Mouse (Mus musculus) cortical plate, adult 2 months (tissue): ENCODE data around the gene Aqr.

Experiments used
- CTCF ChIP-seq: fragments of 200-500 bp; IDR thresholded peaks from 2 replicates; pipeline ENCODE4 v1.5.1; 2011; ENCODE audit warnings: mild to moderate bottlenecking, control low read depth, low read length; ENCODE audit not compliant: insufficient read depth; ENCODE audit errors: extremely low read depth
- POLR2A ChIP-seq: fragments of 200-500 bp; IDR thresholded peaks from 2 replicates; pipeline ENCODE4 v1.6.1; 2011; ENCODE audit warnings: mild to moderate bottlenecking, low read length, control low read depth; ENCODE audit not compliant: insufficient read depth; ENCODE audit errors: extremely low read depth

DNA sequence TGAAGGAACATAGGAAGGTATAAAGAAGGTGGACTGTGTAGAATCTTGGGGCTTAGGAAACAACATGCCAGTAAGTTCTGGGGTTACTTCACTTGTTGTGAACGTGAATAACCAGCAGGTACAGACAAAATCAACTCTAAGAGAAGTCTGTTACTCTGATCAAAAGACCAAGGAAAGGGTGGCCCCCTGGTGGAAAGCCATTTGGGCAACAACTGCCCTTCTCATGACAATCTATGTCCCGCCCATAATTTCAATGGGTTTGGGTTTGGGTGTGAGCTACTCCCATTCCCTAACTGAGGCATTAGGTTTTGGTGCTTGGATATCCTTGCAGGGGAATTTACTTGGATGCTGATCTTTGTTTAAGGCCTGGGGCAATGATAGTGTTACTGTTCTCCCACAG is 122.8 kb downstream of the Aqr start:
- TF ChIP-seq POLR2A, result no peak
- no peak for TF ChIP-seq CTCF
